Mouse (Mus musculus) heart, postnatal 0 days (tissue): ENCODE results near the gene Il27. TPM values are rescaled to one million over a fixed set of nuclear protein-coding genes. Genes with fewer than 3 reads are reported as not detected.
"Not testable (repeated sequence)": the region's sequence is repeated elsewhere in the genome, so short reads cannot be mapped to it uniquely, and the experiment has no call there.

ENCODE experiments used
- ATAC-seq: fragments of 200-750 bp; cut with Nextera tagmentation; 2 replicates; pipeline ENCODE4 v1.8.0; 2017; ENCODE audit warnings: low read depth, moderate number of reproducible peaks, moderate library complexity; ENCODE audit not compliant: insufficient read depth
- DNase-seq: peaks from one replicate; pipeline ENCODE4 v3.0.0-alpha.2; 2016; ENCODE audit warnings: low spot score
- H3K27ac ChIP-seq: fragments of 300-500 bp; sonication (generic); 2 replicates; pipeline ENCODE4 v1.5.1; 2014; ENCODE audit warnings: low read depth, mild to moderate bottlenecking
- H3K27me3 ChIP-seq: fragments of 300-500 bp; sonication (generic); 2 replicates; pipeline ENCODE4 v1.6.1; 2014; ENCODE audit warnings: low read length, mixed read lengths; ENCODE audit not compliant: control insufficient read depth, insufficient read depth
- H3K36me3 ChIP-seq: fragments of 300-500 bp; sonication (generic); replicated peaks from 2 replicates; pipeline ENCODE4 v1.6.1; 2014; ENCODE audit warnings: low read length, mixed read lengths; ENCODE audit not compliant: control insufficient read depth, insufficient read depth
- H3K4me1 ChIP-seq: fragments of 300-500 bp; sonication (generic); 2 replicates; pipeline ENCODE4 v1.6.1; 2014; ENCODE audit warnings: antibody characterized with exemption; ENCODE audit not compliant: control insufficient read depth, insufficient read depth
- H3K4me2 ChIP-seq: fragments of 300-500 bp; sonication (generic); 2 replicates; pipeline ENCODE4 v1.6.1; 2014; ENCODE audit warnings: low read depth, mild to moderate bottlenecking, low read length, moderate library complexity
- H3K4me3 ChIP-seq: fragments of 300-500 bp; sonication (generic); 2 replicates; pipeline ENCODE4 v1.5.1; 2014; ENCODE audit warnings: low read depth, low read length
- H3K9ac ChIP-seq: fragments of 300-500 bp; sonication (generic); replicated peaks from 2 replicates; pipeline ENCODE4 v1.6.1; 2014; ENCODE audit warnings: low read depth, low read length, mixed read lengths
- H3K9me3 ChIP-seq: fragments of 300-500 bp; sonication (generic); replicated peaks from 2 replicates; pipeline ENCODE4 v1.6.1; 2016; ENCODE audit warnings: low read length; ENCODE audit not compliant: control insufficient read depth
- CTCF ChIP-seq: IDR thresholded peaks from 2 replicates; pipeline ENCODE4 v1.5.1; 2016; ENCODE audit warnings: antibody characterized with exemption, control low read depth, low read depth
- EP300 ChIP-seq: IDR thresholded peaks from 2 replicates; pipeline ENCODE4 v1.6.1; 2016; ENCODE audit warnings: antibody characterized with exemption, low read depth
- WGBS: fragments of 180-500 bp; shearing (Covaris S2); extraction: QIAGEN DNeasy Blood & Tissue Kit; methylation state at CpG from one replicate; pipeline ENCODE4 v1.1.7; 2014; 5-methylcytosine and 5-hydroxymethylcytosine counted together
- polyA plus RNA-seq: library from polyadenylated mRNA; unstranded; fragments of >200 nt; fragmentation: Nextera tagmentation; extraction: Ambion mirVana; gene quantifications from 2 replicates; pipeline ENCODE4 v1.2.1, GENCODE M21; 2015
- total RNA-seq: library from RNA; depleted of rRNA; stranded (reverse); fragments of >200 nt; gene quantifications from 2 replicates; pipeline ENCODE4 v1.2.3, GENCODE M21; 2014; ENCODE audit warnings: low replicate concordance; rRNA removed

Gene Il27
- total RNA-seq, result not detected in 2 replicates
- polyA plus RNA-seq, result not detected in 2 replicates

DNA sequence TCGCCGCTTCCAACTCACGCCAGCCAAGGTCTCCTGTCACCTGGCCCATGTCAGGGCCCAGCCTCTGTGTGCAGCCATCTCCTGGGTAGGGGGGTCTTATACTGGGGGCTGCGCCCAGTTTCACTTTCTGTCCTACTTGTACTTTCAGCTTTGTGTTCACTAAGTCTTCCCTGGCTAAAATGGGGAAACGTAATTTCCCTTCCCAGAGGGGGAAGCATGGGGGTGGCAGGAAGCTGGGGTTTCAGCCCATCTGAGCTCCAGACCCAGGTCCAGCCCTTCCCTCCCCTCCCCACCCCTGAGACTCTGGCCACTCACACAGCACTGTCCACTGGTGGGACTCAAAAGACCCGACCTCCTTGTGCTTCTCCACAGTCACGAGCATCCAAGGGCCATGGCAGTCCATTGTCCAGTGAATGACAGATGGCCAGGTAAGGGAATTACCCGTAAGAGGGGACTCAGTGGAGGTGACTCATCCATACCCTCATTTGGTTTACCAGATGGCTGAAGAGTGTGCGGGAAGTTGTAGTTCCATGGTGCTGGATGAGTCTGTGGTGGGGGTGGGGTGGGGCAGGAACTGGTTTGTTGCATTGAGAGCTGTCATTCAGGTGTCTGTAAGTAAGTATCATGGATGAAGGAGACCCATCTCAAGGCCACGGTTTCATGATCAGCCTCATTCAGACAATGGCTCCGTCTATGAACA, at the start of gene Il27:
Gene Il27 (minus strand): TSS at position 80 of the 700 bp plus-strand sequence.
- Histone ChIP-seq H3K9ac (no peak within 1 kb of the TSS), H3K4me1 (no peaks in the 10 kb centered on the region), H3K4me3 (no peak within 1 kb of the TSS), H3K9me3 (no peaks in the 10 kb centered on the region), H3K4me2 (no peak within 1 kb of the TSS), H3K36me3 (no peaks in the 10 kb centered on the region), H3K27me3 (no peaks in the 10 kb centered on the region), H3K27ac (no peak within 1 kb of the TSS)
- TF ChIP-seq CTCF (no peak), EP300 (no peak)
- DNase-seq (no peak), ATAC-seq (no peak)
- 77% methylated on average over 11 of the region's 11 CpGs for WGBS

DNA sequence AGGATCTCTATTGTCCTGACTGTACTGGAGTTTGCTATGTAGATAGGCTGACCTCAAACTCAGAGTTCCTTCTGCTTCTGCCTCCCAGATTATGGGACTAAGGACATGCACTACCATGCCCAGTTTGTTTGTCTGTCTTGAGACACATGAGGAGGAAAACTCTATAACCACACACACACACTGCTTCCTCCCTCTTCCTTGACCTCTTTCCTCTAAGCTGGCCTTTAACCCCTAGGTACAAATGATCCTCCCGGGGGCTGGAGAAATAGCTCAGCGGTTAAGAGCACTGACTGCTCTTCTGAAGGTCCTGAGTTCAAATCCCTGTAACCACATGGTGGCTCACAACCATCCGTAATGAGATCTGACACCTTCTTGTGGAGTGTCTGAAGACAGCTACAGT, 49.6 kb upstream of the Il27 start:
- no peak overlapping the region for H3K4me3 ChIP-seq
- H3K4me2 ChIP-seq, result no peak overlapping the region
- H3K4me1 ChIP-seq, result 0 out of 2 replicates have a peak, but pooled peaks cover 5% of the 10 kb centered on the region
- no peaks in the 10 kb centered on the region for H3K9me3 ChIP-seq
- H3K27ac ChIP-seq, result 0 out of 2 replicates have a peak overlapping the region, but pooled peaks have one; percentile 66
- H3K9ac ChIP-seq, result no peak overlapping the region
- no peak for TF ChIP-seq EP300
- no peak for TF ChIP-seq CTCF
- WGBS, result 54% methylated on average over 3 of the region's 3 CpGs
- DNase-seq (no peak), ATAC-seq (no peak)
- no peaks in the 10 kb centered on the region for H3K27me3 ChIP-seq
- H3K36me3 ChIP-seq, result no peaks in the 10 kb centered on the region

DNA sequence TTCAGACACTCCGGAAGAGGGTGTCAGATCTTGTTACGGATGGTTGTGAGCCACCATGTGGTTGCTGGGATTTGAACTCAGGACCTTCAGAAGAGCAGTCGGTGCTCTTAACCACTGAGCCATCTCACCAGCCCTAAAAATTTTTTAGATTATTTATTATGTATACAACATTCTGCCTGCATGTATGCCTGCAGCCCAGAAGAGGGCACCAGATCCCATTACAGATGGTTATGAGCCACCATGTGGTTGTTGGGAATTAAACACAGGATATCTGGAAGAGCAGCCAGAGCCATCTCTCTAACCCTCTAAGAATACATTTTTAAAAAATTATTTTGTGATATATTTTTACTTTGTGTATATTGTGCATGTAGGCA, 48.5 kb upstream of the Il27 start:
- not testable (repeated sequence) for H3K4me3 ChIP-seq, H3K9me3 ChIP-seq, H3K9ac ChIP-seq, H3K4me1 ChIP-seq, H3K27me3 ChIP-seq, H3K4me2 ChIP-seq, H3K36me3 ChIP-seq
- TF ChIP-seq CTCF, result peak; percentile 83
- H3K27ac ChIP-seq, result 0 out of 2 replicates have a peak overlapping the region, but pooled peaks have one; percentile 6
- DNase-seq (peak; percentile 51), ATAC-seq (peak; percentile 28; the same call in 1 of the 2 replicates)
- 44% methylated on average over 3 of the region's 3 CpGs for WGBS

DNA sequence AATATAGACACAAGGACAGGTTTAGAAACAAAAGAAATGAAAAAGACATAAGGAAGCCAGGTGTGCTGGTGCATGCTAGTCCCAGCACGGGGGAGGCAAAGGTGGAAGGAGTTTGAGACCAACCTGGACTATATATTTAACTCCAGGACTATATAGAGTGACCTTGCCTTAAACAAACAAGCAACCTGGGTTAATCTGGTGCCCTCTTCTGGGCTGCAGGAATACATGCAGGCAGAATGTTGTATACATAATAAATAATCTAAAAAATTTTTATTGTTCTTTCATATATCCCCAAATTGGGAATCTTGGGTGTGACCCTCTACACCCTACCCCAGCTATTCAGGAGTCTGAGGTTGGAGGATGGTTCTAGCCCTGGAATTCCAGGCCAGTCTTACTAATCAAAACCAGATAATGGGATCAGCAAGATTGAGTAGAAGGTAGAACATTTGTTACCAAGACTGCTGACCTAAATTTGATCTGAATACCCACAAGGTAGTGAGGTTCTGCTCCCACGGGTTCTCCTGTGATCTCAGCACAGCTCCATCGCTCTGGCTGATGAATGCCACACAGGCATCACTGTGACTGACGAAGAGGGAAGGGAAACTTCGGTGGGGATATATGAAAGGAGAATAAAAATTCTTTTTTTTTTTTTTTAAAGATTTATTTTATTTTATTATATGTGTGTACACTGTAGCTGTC, 48.0 kb upstream of the Il27 start:
- no peak for ATAC-seq
- H3K9ac ChIP-seq, result no peak overlapping the region
- WGBS, result 66% methylated on average over 5 of the region's 5 CpGs

DNA sequence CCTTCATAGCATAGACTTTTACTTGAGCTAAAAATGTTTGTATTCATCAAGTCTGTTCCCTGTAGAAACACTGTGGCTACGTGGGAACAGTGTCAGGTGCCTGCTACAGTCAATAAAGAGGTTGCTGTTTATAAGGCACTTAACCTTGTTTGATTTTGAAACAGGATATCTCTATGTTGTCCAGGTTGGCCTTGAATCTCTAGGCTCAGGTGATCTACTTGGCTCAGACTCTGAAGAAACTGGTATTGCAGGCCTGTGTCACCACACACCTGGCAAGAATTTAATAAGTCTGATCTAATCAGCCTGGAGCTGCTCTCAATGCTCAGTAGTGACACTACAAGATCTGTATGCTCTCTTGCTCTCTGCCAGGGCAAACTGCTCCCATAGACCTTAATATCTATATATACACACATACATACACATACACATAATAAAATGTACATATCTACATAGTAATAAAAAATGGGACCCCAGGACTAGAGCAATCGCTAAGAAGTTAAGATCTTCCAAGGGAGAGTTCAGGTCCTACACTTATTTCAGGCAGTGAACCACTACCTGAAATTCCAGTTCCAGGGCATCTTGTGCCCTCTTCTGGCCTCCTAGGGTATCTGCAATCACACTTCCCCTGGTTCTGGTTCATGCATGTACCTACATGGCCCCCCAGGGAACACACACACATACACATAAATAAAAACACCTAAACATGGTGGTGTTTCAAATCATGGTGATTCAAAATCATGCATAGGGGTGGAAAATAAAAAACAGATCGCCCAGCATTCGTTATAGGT, 42.2 kb upstream of the Il27 start:
- Histone ChIP-seq H3K4me1 (no peaks in the 10 kb centered on the region), H3K4me2 (no peak overlapping the region), H3K27ac (no peak overlapping the region), H3K9me3 (no peaks in the 10 kb centered on the region), H3K27me3 (0 out of 2 replicates have a peak, but pooled peaks cover 4% of the 10 kb centered on the region), H3K4me3 (no peak overlapping the region), H3K9ac (no peak overlapping the region), H3K36me3 (no peaks in the 10 kb centered on the region)
- DNase-seq, result peak; percentile 40
- peak; percentile 75 for TF ChIP-seq CTCF
- TF ChIP-seq EP300, result no peak
- WGBS, result 11% methylated on average over 4 of the region's 4 CpGs
- no peak for ATAC-seq

More for the DNA sequence above, 48.0 kb upstream of the Il27 start:
- TF ChIP-seq EP300, result no peak
- peak; percentile 25; the same call in 1 of the 2 replicates for TF ChIP-seq CTCF
- no peaks in the 10 kb centered on the region for H3K9me3 ChIP-seq
- no peaks in the 10 kb centered on the region for H3K27me3 ChIP-seq
- no peaks in the 10 kb centered on the region for H3K4me1 ChIP-seq
- H3K4me3 ChIP-seq, result no peak overlapping the region
- no peak for DNase-seq
- no peaks in the 10 kb centered on the region for H3K36me3 ChIP-seq
- H3K27ac ChIP-seq, result no peak overlapping the region
- no peak overlapping the region for H3K4me2 ChIP-seq
